Mouse (Mus musculus): ENCODE measurements around the gene Bahcc1. TPM values are rescaled to one million over a fixed set of nuclear protein-coding genes. Genes with fewer than 3 reads are reported as not detected.
A peak's percentile ranks its signal among the peaks of the same experiment; 100 is the strongest.

The Bahcc1 gene
- total RNA-seq, 2 experiments from 2014 or later = 3.5 to 5.3 TPM

- intact Hi-C loops (cut with DNase I) = no loop called here
- no peak for DNase-seq
- Histone ChIP-seq H3K27ac (peak overlapping the region; percentile 77), H3K4me3 (peak overlapping the region; percentile 57)
- TF ChIP-seq CTCF (IDR thresholded peaks at IDR 0.05) = no peak
Measured at GRCm38 (mm10) chr11:120225256-120226195, 7.2 kb upstream of the Bahcc1 start.

GRCm38 (mm10) chr11:120226421-120227280 is 6.1 kb upstream of the Bahcc1 start:
- H3K4me3 ChIP-seq = no peak overlapping the region
- DNase-seq = no peak
- no peak for TF ChIP-seq CTCF (IDR thresholded peaks at IDR 0.05)
- H3K27ac ChIP-seq = peak overlapping the region; percentile 77
- intact Hi-C loops (cut with DNase I) = no loop called here

GRCm38 (mm10) chr11:120227571-120228051 is 5.1 kb upstream of the Bahcc1 start:
- H3K4me3 ChIP-seq = peak overlapping the region; percentile 19
- no peak for DNase-seq
- TF ChIP-seq CTCF (IDR thresholded peaks at IDR 0.05) = no peak
- peak overlapping the region; percentile 77 for H3K27ac ChIP-seq
- intact Hi-C loops (cut with DNase I) = no loop called here

GRCm38 (mm10) chr11:120228116-120228890 is 4.4 kb upstream of the Bahcc1 start:
- intact Hi-C loops (cut with DNase I) = no loop called here
- DNase-seq = no peak
- Histone ChIP-seq H3K4me3 (peak overlapping the region; percentile 88), H3K27ac (peak overlapping the region; percentile 99)
- no peak for TF ChIP-seq CTCF (IDR thresholded peaks at IDR 0.05)

- H3K27ac ChIP-seq = peak overlapping the region; percentile 99
- intact Hi-C loops (cut with DNase I) = no loop called here
- TF ChIP-seq CTCF (IDR thresholded peaks at IDR 0.05) = no peak
- H3K4me3 ChIP-seq = peak overlapping the region; percentile 88
- DNase-seq = peak; percentile 23
Measured at GRCm38 (mm10) chr11:120228911-120229437, 3.8 kb upstream of the Bahcc1 start.

- intact Hi-C loops (cut with DNase I) = loop anchor here (1.0 to 2.0 kb wide), 2 partner anchors 41 to 77 kb away; no protein-coding TSS in a partner anchor
- H3K27ac ChIP-seq = peak overlapping the region; percentile 99
- peak; percentile 93 for DNase-seq
- peak overlapping the region; percentile 88 for H3K4me3 ChIP-seq
- no peak for TF ChIP-seq CTCF (IDR thresholded peaks at IDR 0.05)
Measured at GRCm38 (mm10) chr11:120229861-120230751, 2.6 kb upstream of the Bahcc1 start.

- intact Hi-C loops (cut with DNase I) = loop anchor here (1.0 to 2.0 kb wide), 2 partner anchors 42 to 76 kb away; no protein-coding TSS in a partner anchor
- peak; percentile 76 for DNase-seq
- Histone ChIP-seq H3K4me3 (peak overlapping the region; percentile 88), H3K27ac (peak overlapping the region; percentile 99)
- TF ChIP-seq CTCF (IDR thresholded peaks at IDR 0.05) = peak; percentile 12; the same call in 1 of the 2 replicates
Measured at GRCm38 (mm10) chr11:120230841-120231370, 1.8 kb upstream of the Bahcc1 start.

GRCm38 (mm10) chr11:120231379-120231778 is 1.4 kb upstream of the Bahcc1 start:
- DNase-seq = peak; percentile 100
- H3K4me3 ChIP-seq = peak overlapping the region; percentile 88
- intact Hi-C loops (cut with DNase I) = loop anchor here (2.0 kb wide), 1 partner anchor 75 kb away; no protein-coding TSS in a partner anchor
- peak overlapping the region; percentile 99 for H3K27ac ChIP-seq
- TF ChIP-seq CTCF (IDR thresholded peaks at IDR 0.05) = no peak; the same call in 1 of the 2 replicates

GRCm38 (mm10) chr11:120233441-120234135 is 841 bp downstream of the Bahcc1 start:
- TF ChIP-seq CTCF (IDR thresholded peaks at IDR 0.05) = no peak
- Histone ChIP-seq H3K27ac (peak overlapping the region; percentile 99), H3K4me3 (peak overlapping the region; percentile 88)
- intact Hi-C loops (cut with DNase I) = loop anchor here (1.0 kb wide), 1 partner anchor 45 kb away; no protein-coding TSS in a partner anchor
- peak; percentile 55 for DNase-seq
